Mouse (Mus musculus) heart, embryonic 11.5 days (tissue): Measurements from ENCODE around the gene Ilf3. TPM values are rescaled to one million over a fixed set of nuclear protein-coding genes. Genes with fewer than 3 reads are reported as not detected.

Source experiments
- ATAC-seq: fragments of 200-750 bp; cut with Nextera tagmentation; replicated peaks from 2 replicates; pipeline ENCODE4 v1.8.0; 2017; ENCODE audit warnings: moderate library complexity; ENCODE audit not compliant: insufficient number of reproducible peaks, low FRiP score, low TSS enrichment
- H3K27ac ChIP-seq: fragments of 300-500 bp; sonication (generic); 2 replicates; pipeline ENCODE4 v1.5.1; 2014; ENCODE audit warnings: mild to moderate bottlenecking, low read depth, low read length
- H3K27me3 ChIP-seq: fragments of 300-500 bp; sonication (generic); 2 replicates; pipeline ENCODE4 v1.6.1; 2014; ENCODE audit warnings: mild to moderate bottlenecking, low read length, mixed read lengths; ENCODE audit not compliant: control insufficient read depth, insufficient read depth
- H3K36me3 ChIP-seq: fragments of 300-500 bp; sonication (generic); 2 replicates; pipeline ENCODE4 v1.6.1; 2014; ENCODE audit warnings: mild to moderate bottlenecking, low read length, moderate library complexity, mixed read lengths; ENCODE audit not compliant: control insufficient read depth, insufficient read depth
- H3K4me1 ChIP-seq: fragments of 300-500 bp; sonication (generic); 2 replicates; pipeline ENCODE4 v1.6.1; 2014; ENCODE audit warnings: low read length; ENCODE audit not compliant: control insufficient read depth, insufficient read depth
- H3K4me2 ChIP-seq: fragments of 300-500 bp; sonication (generic); 2 replicates; pipeline ENCODE4 v1.6.1; 2014; ENCODE audit warnings: mild to moderate bottlenecking, moderate library complexity
- H3K4me3 ChIP-seq: fragments of 300-500 bp; sonication (generic); 2 replicates; pipeline ENCODE4 v1.5.1; 2014; ENCODE audit warnings: low read depth, low read length
- H3K9ac ChIP-seq: fragments of 300-500 bp; sonication (generic); 2 replicates; pipeline ENCODE4 v1.6.1; 2014; ENCODE audit warnings: mild to moderate bottlenecking, low read depth, low read length, moderate library complexity
- H3K9me3 ChIP-seq: fragments of 300-500 bp; sonication (generic); replicated peaks from 2 replicates; pipeline ENCODE4 v1.6.1; 2016; ENCODE audit warnings: low read length; ENCODE audit not compliant: control insufficient read depth
- WGBS: fragments of 180-500 bp; shearing (Covaris S2); extraction: QIAGEN DNeasy Blood & Tissue Kit; methylation state at CpG from one replicate; pipeline ENCODE4 v1.1.7; 2014; ENCODE audit not compliant: insufficient replicate concordance; 5-methylcytosine and 5-hydroxymethylcytosine counted together
- polyA plus RNA-seq: library from polyadenylated mRNA; unstranded; fragments of >200 nt; fragmentation: Nextera tagmentation; extraction: Ambion mirVana; gene quantifications from 2 replicates; pipeline ENCODE4 v1.2.1, GENCODE M21; 2014

Gene Ilf3
- polyA plus RNA-seq, 1 experiment from 2014 or later: 120 TPM

- WGBS: 71% methylated on average over 11 of the region's 11 CpGs
Observed at GRCm38 (mm10) chr9:21324269-21324668, 43.4 kb upstream of the Ilf3 start.

GRCm38 (mm10) chr9:21327569-21327968 lies 40.1 kb upstream of the Ilf3 start:
- no peaks in the 10 kb centered on the region for H3K27me3 ChIP-seq
- no peaks in the 10 kb centered on the region for H3K36me3 ChIP-seq
- no peak overlapping the region for H3K4me3 ChIP-seq
- H3K27ac ChIP-seq: no peak overlapping the region
- H3K4me2 ChIP-seq: no peak overlapping the region
- peaks cover 25% of the 10 kb centered on the region for H3K4me1 ChIP-seq
- H3K9me3 ChIP-seq: no peaks in the 10 kb centered on the region
- WGBS: 75% methylated on average over 3 of the region's 3 CpGs
- no peak for ATAC-seq
- no peak overlapping the region for H3K9ac ChIP-seq

More at GRCm38 (mm10) chr9:21324269-21324668, 43.4 kb upstream of the Ilf3 start:
- Histone ChIP-seq H3K4me2 (no peak overlapping the region), H3K36me3 (no peaks in the 10 kb centered on the region), H3K9ac (no peak overlapping the region), H3K27ac (no peak overlapping the region), H3K4me3 (no peak overlapping the region), H3K9me3 (no peaks in the 10 kb centered on the region), H3K27me3 (no peaks in the 10 kb centered on the region), H3K4me1 (peaks cover 22% of the 10 kb centered on the region)
- no peak for ATAC-seq

GRCm38 (mm10) chr9:21328041-21328440 lies 39.6 kb upstream of the Ilf3 start:
- Histone ChIP-seq H3K4me1 (peaks cover 30% of the 10 kb centered on the region), H3K4me2 (no peak overlapping the region)
- 77% methylated on average over 3 of the region's 3 CpGs for WGBS

GRCm38 (mm10) chr9:21329041-21329440 lies 38.6 kb upstream of the Ilf3 start:
- Histone ChIP-seq H3K27ac (no peak overlapping the region), H3K4me2 (no peak overlapping the region), H3K9ac (no peak overlapping the region), H3K27me3 (no peaks in the 10 kb centered on the region), H3K4me3 (no peak overlapping the region), H3K36me3 (no peaks in the 10 kb centered on the region), H3K4me1 (peaks cover 30% of the 10 kb centered on the region), H3K9me3 (no peaks in the 10 kb centered on the region)
- ATAC-seq: no peak
- 24% methylated on average over 3 of the region's 5 CpGs for WGBS

More at GRCm38 (mm10) chr9:21328041-21328440, 39.6 kb upstream of the Ilf3 start:
- H3K9me3 ChIP-seq: no peaks in the 10 kb centered on the region
- no peaks in the 10 kb centered on the region for H3K27me3 ChIP-seq
- no peaks in the 10 kb centered on the region for H3K36me3 ChIP-seq
- no peak overlapping the region for H3K4me3 ChIP-seq
- no peak for ATAC-seq
- no peak overlapping the region for H3K27ac ChIP-seq
- H3K9ac ChIP-seq: no peak overlapping the region

- Histone ChIP-seq H3K9ac (peak overlapping the region; percentile 24; the same call in 1 of the 2 replicates), H3K27me3 (no peaks in the 10 kb centered on the region), H3K36me3 (no peaks in the 10 kb centered on the region), H3K27ac (peak overlapping the region; percentile 67), H3K4me2 (no peak overlapping the region), H3K9me3 (no peaks in the 10 kb centered on the region), H3K4me3 (no peak overlapping the region), H3K4me1 (peaks cover 30% of the 10 kb centered on the region)
- 89% methylated on average over 10 of the region's 10 CpGs for WGBS
- ATAC-seq: no peak
Observed at GRCm38 (mm10) chr9:21329699-21330289, 37.9 kb upstream of the Ilf3 start.

- Histone ChIP-seq H3K4me3 (no peak overlapping the region), H3K27me3 (no peaks in the 10 kb centered on the region), H3K4me2 (no peak overlapping the region), H3K9me3 (no peaks in the 10 kb centered on the region), H3K9ac (no peak overlapping the region), H3K27ac (0 out of 2 replicates have a peak overlapping the region, but pooled peaks have one; percentile 30), H3K4me1 (peaks cover 37% of the 10 kb centered on the region), H3K36me3 (no peaks in the 10 kb centered on the region)
- ATAC-seq: no peak
- WGBS: 78% methylated on average over 12 of the region's 12 CpGs
Observed at GRCm38 (mm10) chr9:21331365-21332140, 36.1 kb upstream of the Ilf3 start.

GRCm38 (mm10) chr9:21332161-21333061 lies 35.3 kb upstream of the Ilf3 start:
- Histone ChIP-seq H3K27me3 (no peaks in the 10 kb centered on the region), H3K9me3 (no peaks in the 10 kb centered on the region), H3K9ac (no peak overlapping the region), H3K4me3 (no peak overlapping the region), H3K27ac (peak overlapping the region; percentile 30), H3K36me3 (no peaks in the 10 kb centered on the region), H3K4me1 (peaks cover 38% of the 10 kb centered on the region), H3K4me2 (no peak overlapping the region)
- ATAC-seq: no peak
- WGBS: 36% methylated on average over 9 of the region's 9 CpGs

GRCm38 (mm10) chr9:21333523-21333922 lies 34.1 kb upstream of the Ilf3 start:
- Histone ChIP-seq H3K4me1 (peaks cover 46% of the 10 kb centered on the region), H3K4me3 (no peak overlapping the region), H3K9ac (no peak overlapping the region), H3K27ac (no peak overlapping the region), H3K4me2 (no peak overlapping the region), H3K27me3 (no peaks in the 10 kb centered on the region), H3K36me3 (no peaks in the 10 kb centered on the region), H3K9me3 (no peaks in the 10 kb centered on the region)
- ATAC-seq: no peak
- WGBS: 81% methylated on average over 1 of the region's 1 CpGs
